Mouse (Mus musculus) forebrain, embryonic 11.5 days (tissue): ENCODE results near the gene Tmsb15b2. TPM values are rescaled to one million over a fixed set of nuclear protein-coding genes. Genes with fewer than 3 reads are reported as not detected.
"Not testable (repeated sequence)": the region's sequence is repeated elsewhere in the genome, so short reads cannot be mapped to it uniquely, and the experiment has no call there.

ENCODE experiments used
- ATAC-seq: fragments of 200-750 bp; cut with Nextera tagmentation; replicated peaks from 2 replicates; pipeline ENCODE4 v1.8.0; 2017; ENCODE audit warnings: moderate TSS enrichment; ENCODE audit not compliant: low FRiP score
- DNase-seq: peaks from one replicate; pipeline ENCODE4 v3.0.0-alpha.2; 2017; ENCODE audit warnings: low spot score
- H3K27ac ChIP-seq: fragments of 300-500 bp; sonication (generic); 2 replicates; pipeline ENCODE4 v1.5.1; 2014; ENCODE audit warnings: low read depth, low read length
- H3K27me3 ChIP-seq: fragments of 300-500 bp; sonication (generic); 2 replicates; pipeline ENCODE4 v1.6.1; 2014; ENCODE audit warnings: mild to moderate bottlenecking, low read length, mixed read lengths; ENCODE audit not compliant: control insufficient read depth, insufficient read depth
- H3K36me3 ChIP-seq: fragments of 300-500 bp; sonication (generic); 2 replicates; pipeline ENCODE4 v1.6.1; 2014; ENCODE audit warnings: mild to moderate bottlenecking, low read length, moderate library complexity, mixed read lengths; ENCODE audit not compliant: control insufficient read depth, insufficient read depth
- H3K4me1 ChIP-seq: fragments of 300-500 bp; sonication (generic); replicated peaks from 2 replicates; pipeline ENCODE4 v1.6.1; 2014; ENCODE audit warnings: low read length, mixed read lengths; ENCODE audit not compliant: control insufficient read depth, insufficient read depth
- H3K4me2 ChIP-seq: fragments of 300-500 bp; sonication (generic); 2 replicates; pipeline ENCODE4 v1.6.1; 2014; ENCODE audit warnings: low read depth, mild to moderate bottlenecking, low read length, moderate library complexity, mixed read lengths; ENCODE audit not compliant: severe bottlenecking
- H3K4me3 ChIP-seq: fragments of 300-500 bp; sonication (generic); 2 replicates; pipeline ENCODE4 v1.5.1; 2014; ENCODE audit warnings: low read depth, low read length
- H3K9ac ChIP-seq: fragments of 300-500 bp; sonication (generic); 2 replicates; pipeline ENCODE4 v1.6.1; 2014; ENCODE audit warnings: low read length
- H3K9me3 ChIP-seq: fragments of 300-500 bp; sonication (generic); 2 replicates; pipeline ENCODE4 v1.6.1; 2016; ENCODE audit warnings: low read length, mixed read lengths; ENCODE audit not compliant: control insufficient read depth
- WGBS: fragments of 180-500 bp; shearing (Covaris S2); extraction: QIAGEN DNeasy Blood & Tissue Kit; methylation state at CpG from one replicate; pipeline ENCODE4 v1.1.7; 2014; 5-methylcytosine and 5-hydroxymethylcytosine counted together
- polyA plus RNA-seq: library from polyadenylated mRNA; unstranded; fragments of >200 nt; fragmentation: Nextera tagmentation; extraction: Ambion mirVana; gene quantifications from 2 replicates; pipeline ENCODE4 v1.2.1, GENCODE M21; 2014

The Tmsb15b2 gene
- polyA plus RNA-seq, 1 experiment from 2014 or later: 58.7 TPM

- WGBS: 48% methylated on average over 2 of the region's 2 CpGs
- ATAC-seq: no peak
- Histone ChIP-seq H3K27me3 (peaks cover 2% of the 10 kb centered on the region; the same call in 1 of the 2 replicates), H3K4me2 (no peak overlapping the region), H3K27ac (no peak overlapping the region), H3K9ac (no peak overlapping the region), H3K9me3 (no peaks in the 10 kb centered on the region), H3K4me1 (no peaks in the 10 kb centered on the region), H3K4me3 (no peak overlapping the region), H3K36me3 (no peaks in the 10 kb centered on the region)
- no peak for DNase-seq
Observed at GRCm38 (mm10) chrX:136991274-136991673, 16.0 kb upstream of the Tmsb15b2 start.

GRCm38 (mm10) chrX:136986039-136986438 lies 10.7 kb upstream of the Tmsb15b2 start:
- Histone ChIP-seq H3K4me1 (no peaks in the 10 kb centered on the region), H3K27ac (no peak overlapping the region), H3K27me3 (no peaks in the 10 kb centered on the region), H3K36me3 (no peaks in the 10 kb centered on the region), H3K9ac (no peak overlapping the region), H3K4me3 (no peak overlapping the region), H3K9me3 (no peaks in the 10 kb centered on the region), H3K4me2 (no peak overlapping the region)
- ATAC-seq (no peak), DNase-seq (no peak)

- ATAC-seq (no peak), DNase-seq (no peak)
- Histone ChIP-seq H3K9me3 (no peaks in the 10 kb centered on the region), H3K4me3 (no peak overlapping the region), H3K27me3 (no peaks in the 10 kb centered on the region), H3K4me1 (no peaks in the 10 kb centered on the region), H3K36me3 (no peaks in the 10 kb centered on the region), H3K27ac (no peak overlapping the region), H3K4me2 (no peak overlapping the region), H3K9ac (no peak overlapping the region)
Observed at GRCm38 (mm10) chrX:136978616-136979015, 3.3 kb upstream of the Tmsb15b2 start.

- Histone ChIP-seq H3K9me3 (no peaks in the 10 kb centered on the region), H3K4me1 (no peaks in the 10 kb centered on the region), H3K36me3 (no peaks in the 10 kb centered on the region), H3K27me3 (no peaks in the 10 kb centered on the region), H3K9ac (no peak within 1 kb of the TSS), H3K4me2 (peak within 1 kb of the TSS; percentile 46), H3K4me3 (peak within 1 kb of the TSS; percentile 29), H3K27ac (no peak within 1 kb of the TSS)
- DNase-seq (peak; percentile 76), ATAC-seq (peak; percentile 100)
- 25% methylated on average over 15 of the region's 15 CpGs for WGBS
Observed at GRCm38 (mm10) chrX:136976424-136977084, 1.3 kb upstream of the Tmsb15b2 start, which contains the start of the genes Tmsb15l and Tmsb15b1. Gene Tmsb15l (minus strand): TSS chrX:136976869. Gene Tmsb15b1 (minus strand): TSS chrX:136976874.

- no peak for DNase-seq
- no peaks in the 10 kb centered on the region for H3K27me3 ChIP-seq
- H3K9ac ChIP-seq: no peak overlapping the region
- H3K9me3 ChIP-seq: no peaks in the 10 kb centered on the region
- H3K27ac ChIP-seq: no peak overlapping the region
- 0 out of 2 replicates have a peak, but pooled peaks have one; percentile 18 for ATAC-seq
- H3K36me3 ChIP-seq: no peaks in the 10 kb centered on the region
- H3K4me1 ChIP-seq: no peaks in the 10 kb centered on the region
- 24% methylated on average over 2 of the region's 2 CpGs for WGBS
- no peak overlapping the region for H3K4me2 ChIP-seq
- H3K4me3 ChIP-seq: no peak overlapping the region
Observed at GRCm38 (mm10) chrX:136959688-136960087, 15.6 kb downstream of the Tmsb15b2 start.

- H3K9ac ChIP-seq, H3K4me1 ChIP-seq, H3K4me3 ChIP-seq, H3K27ac ChIP-seq, H3K9me3 ChIP-seq, H3K27me3 ChIP-seq, H3K36me3 ChIP-seq, DNase-seq: not testable (repeated sequence)
- H3K4me2 ChIP-seq: peak overlapping the region; percentile 33; the same call in 1 of the 2 replicates
- 64% methylated on average over 5 of the region's 5 CpGs for WGBS
- ATAC-seq: 0 out of 2 replicates have a peak, but pooled peaks have one; percentile 10
Observed at GRCm38 (mm10) chrX:136958300-136958699, 17.0 kb downstream of the Tmsb15b2 start.

GRCm38 (mm10) chrX:136957583-136958279 lies 17.6 kb downstream of the Tmsb15b2 start:
- not testable (repeated sequence) for H3K27me3 ChIP-seq, H3K9ac ChIP-seq, H3K27ac ChIP-seq, H3K9me3 ChIP-seq, H3K36me3 ChIP-seq, H3K4me1 ChIP-seq
- peak overlapping the region; percentile 25 for H3K4me3 ChIP-seq
- WGBS: 30% methylated on average over 13 of the region's 13 CpGs
- peak; percentile 63 for DNase-seq
- peak; percentile 100 for ATAC-seq
- H3K4me2 ChIP-seq: peak overlapping the region; percentile 41; the same call in 1 of the 2 replicates

GRCm38 (mm10) chrX:136937985-136938384 lies 37.3 kb downstream of the Tmsb15b2 start:
- DNase-seq: no peak
- Histone ChIP-seq H3K4me3 (no peak overlapping the region), H3K27ac (no peak overlapping the region), H3K4me2 (no peak overlapping the region), H3K9ac (no peak overlapping the region), H3K27me3 (no peaks in the 10 kb centered on the region), H3K36me3 (no peaks in the 10 kb centered on the region), H3K4me1 (no peaks in the 10 kb centered on the region), H3K9me3 (no peaks in the 10 kb centered on the region)
- ATAC-seq: no peak
- WGBS: 63% methylated on average over 3 of the region's 3 CpGs
